Mouse (Mus musculus): ENCODE data around the gene Ube2f. TPM values are rescaled to one million over a fixed set of nuclear protein-coding genes. Genes with fewer than 3 reads are reported as not detected.

The Ube2f gene
- total RNA-seq, 2 experiments from 2014 or later: 56.3 to 57.2 TPM

DNA sequence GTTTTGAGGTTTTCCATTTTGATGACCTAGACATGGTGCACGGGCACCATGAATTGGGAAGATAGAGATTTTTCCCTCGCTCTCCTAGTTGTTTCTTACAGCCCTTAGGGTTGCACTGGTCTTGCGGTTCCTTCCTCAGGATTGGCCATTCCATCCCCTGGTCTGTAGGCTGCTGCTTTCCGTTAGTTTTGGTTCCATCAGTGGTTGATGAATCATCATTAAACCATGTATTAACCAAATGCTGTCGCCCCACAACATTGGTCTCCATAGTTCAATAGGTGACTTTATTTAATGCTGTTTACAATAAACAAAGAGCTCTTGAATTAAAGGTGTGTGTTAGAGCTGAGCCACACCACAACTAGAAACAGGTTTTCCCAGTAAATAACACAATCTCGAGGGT, 12.4 kb upstream of the Ube2f start:
- no peak for DNase-seq

DNA sequence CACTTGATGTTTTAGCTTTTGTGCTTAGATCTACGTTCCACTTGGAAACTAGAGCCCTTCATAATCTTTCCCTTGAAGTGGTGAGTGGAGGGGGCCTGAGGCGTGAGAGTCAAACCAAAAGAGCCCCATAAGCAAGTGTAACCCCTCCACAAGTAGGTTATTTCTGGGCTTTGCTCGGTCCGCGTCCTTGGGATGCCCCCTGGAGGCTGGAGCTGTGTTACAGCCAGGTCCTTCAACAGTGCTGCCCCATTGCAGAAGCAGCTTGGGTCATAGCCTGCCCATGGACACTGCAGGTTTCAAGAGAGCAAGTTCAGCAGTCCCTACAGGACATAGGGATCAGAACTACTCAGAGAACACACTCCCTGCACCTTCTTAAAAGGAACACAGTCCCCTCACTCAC, 11.0 kb upstream of the Ube2f start:
- DNase-seq: peak; percentile 67

DNA sequence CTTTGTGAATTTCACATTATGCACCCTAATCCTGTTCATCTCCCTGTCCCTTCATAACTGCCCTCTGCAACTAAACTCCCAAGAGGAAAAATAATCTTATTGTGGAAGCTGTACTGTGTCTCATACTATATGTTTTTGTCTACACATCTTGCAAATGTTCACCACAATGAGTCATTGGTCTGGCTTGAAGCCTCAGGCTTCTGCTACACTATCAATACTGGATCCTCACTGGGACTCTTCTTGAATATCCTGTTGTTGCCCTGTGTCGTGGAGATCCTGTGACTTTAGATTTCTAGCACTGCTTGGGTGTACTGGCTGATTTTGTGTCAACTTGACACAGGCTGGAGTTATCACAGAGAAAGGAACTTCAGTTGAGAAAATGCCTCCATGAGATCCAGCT, 10.3 kb upstream of the Ube2f start:
- DNase-seq: no peak

DNA sequence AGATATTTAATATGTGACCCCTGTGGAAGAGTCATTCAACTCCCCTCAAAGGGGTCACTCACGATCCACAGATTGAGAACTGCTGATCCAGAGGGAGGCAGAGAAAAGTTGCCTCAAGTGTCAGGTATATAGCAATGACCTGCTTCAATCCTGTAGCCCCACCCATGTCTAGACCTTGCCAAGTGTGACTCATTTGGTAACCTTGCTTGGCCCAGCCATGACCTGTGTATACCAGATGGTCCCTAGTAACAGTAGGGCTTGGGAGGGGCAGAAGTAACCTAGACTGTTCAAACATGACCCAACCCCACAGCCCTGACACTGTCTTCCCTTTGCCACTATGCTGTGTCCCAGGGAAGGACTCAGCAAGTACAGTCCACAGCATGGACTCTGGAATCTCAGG, 9.4 kb upstream of the Ube2f start:
- no peak for DNase-seq

DNA sequence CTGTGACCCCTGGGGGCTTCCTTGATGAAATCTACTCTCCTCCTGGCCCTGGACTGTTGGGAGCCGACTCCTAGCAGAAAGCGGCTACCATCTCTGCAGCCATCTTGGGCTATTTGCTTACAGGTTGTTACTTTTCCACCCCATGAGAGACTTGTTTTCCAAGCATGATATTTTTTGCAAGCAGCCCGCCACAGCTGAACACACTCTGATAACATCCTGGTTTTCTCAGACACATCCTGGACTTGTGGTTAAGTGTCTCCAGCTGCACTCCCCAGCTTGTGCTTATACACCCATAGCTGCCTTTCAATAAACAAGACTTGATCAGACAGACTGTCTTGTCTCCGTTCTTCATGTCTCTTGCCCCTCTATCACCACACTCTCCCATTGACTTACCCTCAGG, 8.9 kb upstream of the Ube2f start:
- no peak for DNase-seq

DNA sequence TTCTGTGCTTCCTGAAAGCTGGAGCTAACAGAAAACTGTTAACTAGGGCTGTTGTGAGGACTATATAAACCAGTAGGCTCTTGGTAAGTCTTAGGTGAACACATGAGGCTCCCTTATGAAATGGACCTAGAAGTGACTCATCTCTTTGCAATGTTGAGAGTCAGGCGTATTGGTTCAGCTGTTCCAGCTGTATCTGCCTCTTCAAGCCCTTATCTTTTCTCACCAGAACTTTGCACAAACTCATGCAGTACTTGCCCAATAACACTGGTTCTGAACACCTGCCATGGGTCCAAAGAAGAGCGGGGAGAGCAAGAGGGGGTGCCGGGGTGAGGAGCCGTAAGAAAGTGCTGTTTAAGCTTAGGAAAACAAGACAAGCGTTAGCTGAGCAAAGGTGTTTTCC, 1.9 kb upstream of the Ube2f start:
- no peak for DNase-seq

DNA sequence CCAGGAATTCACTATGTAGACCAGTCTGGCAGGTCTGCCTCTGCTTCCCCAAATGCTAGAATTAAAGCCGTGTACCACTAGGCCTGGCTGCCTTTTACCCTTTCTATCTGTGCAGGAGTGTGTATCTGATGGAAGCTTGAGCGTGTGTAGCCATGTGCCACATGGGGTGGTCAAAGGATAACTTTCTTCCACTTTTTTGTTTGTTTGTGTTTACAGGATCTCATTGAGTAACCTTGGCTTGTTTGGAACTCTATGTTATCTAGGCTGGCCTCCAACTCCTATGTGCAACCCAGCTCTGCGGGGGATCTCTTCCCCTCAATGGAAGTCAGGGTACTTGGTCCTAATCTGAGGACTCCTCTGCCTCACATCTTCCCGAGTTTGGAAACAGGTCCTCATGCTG, 1.1 kb upstream of the Ube2f start:
- no peak for DNase-seq

DNA sequence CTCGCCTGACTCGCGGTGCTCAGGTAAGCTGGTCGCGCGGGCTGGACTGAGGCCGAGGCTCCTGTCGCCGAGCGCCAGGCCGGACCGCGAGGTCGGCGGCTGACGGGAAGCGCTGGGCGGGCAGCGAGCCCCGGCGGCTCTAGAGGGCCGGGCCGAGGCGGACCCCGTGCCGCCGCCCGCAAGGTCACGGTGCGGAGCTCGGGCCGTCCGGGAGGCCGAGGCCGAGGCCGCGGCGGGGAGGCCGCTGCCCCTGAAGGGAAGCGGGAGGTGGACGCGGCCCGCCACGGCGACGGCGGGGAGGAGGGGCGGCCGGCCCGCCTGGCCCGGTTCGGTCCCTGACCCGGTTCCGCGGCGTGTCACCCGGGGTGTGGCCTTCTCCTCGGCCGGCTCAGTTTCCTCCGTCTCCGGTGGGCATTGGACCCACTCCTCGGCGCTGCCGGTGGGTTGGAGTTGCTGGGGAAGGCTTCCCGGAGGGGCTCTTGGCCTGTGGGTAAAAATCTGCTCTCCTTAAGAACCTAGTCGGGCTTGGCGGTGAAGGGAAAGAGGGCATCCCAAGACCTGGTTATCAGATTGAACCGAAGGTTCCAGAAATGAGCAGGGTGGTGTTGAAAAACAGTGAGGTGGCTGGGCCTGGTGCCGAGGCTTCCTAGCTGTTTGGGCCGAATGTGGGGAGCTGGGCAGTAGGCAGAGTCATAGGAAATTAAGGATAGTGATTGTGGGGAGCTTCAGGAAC, 477 bp downstream of the Ube2f start:
- DNase-seq: peak; percentile 50

DNA sequence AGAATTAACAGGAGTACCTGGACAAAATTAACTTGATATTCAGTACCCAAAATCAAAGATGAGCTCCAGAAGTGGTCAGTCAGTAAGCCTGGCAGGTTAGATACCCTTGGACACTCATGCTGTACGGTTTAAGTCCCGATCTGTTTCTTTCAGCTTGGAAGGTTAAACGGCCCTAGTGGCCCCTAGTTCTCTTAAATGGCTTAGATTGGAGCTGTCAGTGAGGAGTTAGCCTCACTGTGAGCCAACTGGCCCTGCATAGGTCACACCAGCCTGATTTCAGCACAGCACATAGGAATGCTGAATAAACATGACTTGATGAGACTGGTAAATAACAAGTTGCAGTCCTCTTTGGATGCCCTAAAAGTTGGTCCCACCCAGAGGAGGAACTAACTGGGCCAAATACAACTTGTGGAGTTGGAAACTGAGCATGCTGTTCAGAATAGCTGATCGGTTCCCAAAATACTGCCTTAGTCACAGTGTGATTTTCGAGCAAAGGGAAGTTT, 1.1 kb downstream of the Ube2f start:
- DNase-seq: no peak

DNA sequence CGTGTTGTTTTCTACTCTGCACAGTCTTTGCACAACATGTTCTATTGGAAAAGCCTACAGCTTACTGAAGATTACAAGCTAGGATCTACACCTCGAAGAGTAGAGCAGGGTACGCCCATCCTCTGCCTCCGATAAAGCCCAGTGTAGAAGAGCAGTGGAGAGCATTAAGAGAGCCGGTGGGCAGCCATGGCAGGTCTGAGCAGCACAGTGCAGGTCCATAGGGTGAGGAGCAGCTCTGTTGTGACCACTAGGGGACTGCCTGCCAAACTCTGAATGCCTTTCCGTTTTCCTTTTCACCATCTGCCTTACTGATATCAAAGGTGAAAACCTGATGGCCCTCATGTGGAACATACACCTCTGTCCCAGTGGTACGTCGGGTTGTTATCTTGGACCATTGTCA, 1.8 kb downstream of the Ube2f start:
- no peak for DNase-seq

DNA sequence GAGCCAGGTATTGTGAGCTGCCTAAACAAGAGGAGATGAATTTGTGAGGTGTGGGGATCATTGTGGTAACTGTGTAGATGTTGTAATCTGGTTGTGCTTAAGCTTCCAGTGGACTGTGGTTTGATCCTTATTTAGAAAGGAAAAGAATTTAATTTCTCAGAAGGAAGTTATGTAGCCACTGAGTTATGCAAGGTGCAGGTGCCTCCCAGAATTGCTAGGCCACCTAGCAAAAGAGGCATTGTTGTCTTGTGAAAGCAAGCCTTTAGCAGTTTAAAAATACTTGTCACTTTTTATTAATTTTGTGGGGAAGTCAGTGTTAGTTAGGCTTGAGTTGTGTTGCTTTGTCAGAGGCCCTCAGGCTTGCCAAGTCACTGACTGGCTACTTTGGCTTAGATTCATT, 7.8 kb downstream of the Ube2f start:
- no peak for DNase-seq

DNA sequence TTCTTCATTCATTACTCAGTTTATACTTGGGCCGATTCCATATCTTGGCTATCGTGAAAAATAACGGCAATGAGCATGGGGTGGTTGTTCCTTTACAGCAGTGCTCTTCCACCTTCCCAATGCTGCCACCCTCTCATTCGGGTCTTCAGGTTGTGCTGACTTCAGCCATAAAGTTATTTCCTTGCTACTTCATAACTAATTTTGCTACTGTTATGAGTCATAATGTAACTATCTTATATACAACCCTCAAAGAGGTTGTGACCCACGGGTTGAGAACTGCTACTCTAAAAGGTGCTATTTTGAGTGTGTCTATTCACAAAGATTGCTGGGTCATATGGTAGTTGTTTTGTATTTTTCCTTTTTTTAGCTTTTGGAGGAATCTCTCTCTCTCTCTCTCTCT, 9.7 kb downstream of the Ube2f start:
- no peak for DNase-seq

DNA sequence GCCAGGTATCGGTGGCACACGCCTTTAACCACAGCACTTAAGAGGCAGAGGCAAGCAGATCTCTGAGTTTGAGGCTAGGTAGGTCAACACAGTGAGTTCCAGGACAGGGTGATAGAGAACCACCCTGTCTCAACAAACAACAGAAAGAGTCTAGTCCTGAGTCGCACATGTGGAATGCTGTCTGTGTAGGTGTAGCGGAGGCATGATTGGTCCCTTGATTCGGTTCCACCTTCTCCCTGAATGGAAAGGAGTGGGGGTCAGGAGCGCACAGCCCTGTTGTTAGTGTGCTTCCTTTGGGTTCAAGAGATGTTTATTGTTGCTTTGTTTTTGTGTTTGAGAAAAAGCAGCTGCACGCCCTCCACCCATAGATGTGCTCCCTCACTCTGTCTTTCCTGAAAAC, 12.4 kb downstream of the Ube2f start:
- no peak for DNase-seq

DNA sequence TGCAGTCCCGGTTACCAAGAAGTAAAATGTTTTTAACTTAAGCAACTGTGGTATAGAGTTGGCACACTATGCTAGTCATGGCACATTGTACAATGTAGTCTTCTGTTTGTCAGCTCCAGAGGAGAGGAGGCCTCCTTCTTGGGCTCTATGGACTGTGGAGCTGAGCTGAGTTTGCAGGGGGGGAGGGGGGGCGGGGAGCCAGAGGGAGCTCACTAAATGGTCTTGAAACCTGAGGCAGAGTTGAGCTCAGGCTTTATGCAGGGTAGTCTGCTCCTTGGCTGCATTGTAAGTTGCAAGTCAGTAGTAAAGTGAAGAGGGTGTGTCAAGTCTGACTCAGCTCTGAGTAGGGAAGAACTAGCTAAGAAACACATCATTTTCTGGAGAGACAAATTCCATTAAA, 22.2 kb downstream of the Ube2f start:
- no peak for DNase-seq

DNA sequence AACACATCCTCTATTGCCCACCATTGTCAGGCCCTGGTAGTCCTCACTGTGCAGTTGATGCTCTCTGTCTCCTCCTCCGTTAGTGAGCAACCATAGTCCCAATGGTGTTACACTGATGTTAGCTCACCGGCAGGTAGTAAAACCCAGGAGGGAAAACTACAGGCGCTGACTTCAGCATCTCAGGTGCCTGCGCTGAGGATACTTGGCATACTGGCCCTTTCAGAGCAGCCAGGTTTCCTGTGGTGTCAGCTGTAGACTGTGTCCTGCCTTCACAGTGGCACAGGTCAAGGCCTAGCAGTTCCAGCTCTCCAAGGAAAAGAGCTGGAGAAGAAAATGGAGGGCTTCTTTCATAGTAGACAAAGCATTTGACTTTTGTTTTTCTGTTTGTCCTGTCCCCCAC, 26.5 kb downstream of the Ube2f start:
- DNase-seq: no peak

DNA sequence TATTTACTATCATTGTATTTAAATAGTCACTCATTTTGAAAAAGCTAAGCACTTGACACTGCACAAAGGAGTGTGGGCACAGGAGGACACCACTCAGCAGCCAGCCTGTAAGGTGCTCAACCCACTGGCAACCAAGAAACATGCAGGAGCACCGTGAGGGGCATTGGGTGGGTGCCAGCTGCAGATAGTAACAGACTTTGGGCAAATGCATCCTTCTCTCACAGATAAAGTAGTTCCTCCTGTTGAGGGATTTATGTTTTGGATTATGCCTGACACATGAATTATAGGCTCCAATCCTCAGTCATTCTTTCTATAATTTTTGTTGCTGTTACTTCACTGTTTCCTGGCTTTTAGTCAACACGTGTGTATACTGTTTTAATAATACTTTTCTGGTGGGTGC, 27.4 kb downstream of the Ube2f start:
- no peak for DNase-seq

DNA sequence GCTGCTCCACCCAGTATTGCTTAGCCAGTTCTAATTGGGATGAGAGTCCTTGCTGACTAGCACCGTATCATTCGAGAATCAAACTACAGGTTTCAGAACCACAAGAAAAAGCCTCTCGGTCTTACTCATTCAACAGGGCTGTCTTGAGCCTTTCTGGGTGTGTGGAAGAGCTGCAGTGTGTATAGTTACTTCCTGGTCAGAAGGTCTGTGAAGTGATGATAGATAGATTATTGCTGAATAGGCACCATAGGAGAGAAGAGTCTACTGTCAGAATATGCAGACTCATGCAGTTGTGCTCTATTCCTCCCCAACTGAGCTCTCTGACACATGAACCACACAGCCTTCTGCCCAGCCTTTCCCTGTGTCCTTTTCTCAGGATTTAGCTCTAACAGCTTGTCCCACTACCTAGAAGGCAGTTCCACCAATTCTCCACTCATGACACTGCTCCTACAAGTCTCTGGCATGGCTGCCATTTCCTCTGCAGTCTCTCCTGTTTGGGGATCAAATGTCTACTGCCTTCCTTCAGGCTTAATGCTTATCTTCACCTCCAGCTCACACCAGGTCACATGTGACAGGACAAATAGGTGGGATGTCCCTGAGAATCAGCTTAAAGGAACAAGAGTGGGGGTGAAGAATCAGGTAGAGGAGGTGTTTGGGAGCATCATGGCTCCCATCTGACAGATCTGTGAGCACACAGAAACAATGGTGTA, 28.5 kb downstream of the Ube2f start:
- DNase-seq: no peak

DNA sequence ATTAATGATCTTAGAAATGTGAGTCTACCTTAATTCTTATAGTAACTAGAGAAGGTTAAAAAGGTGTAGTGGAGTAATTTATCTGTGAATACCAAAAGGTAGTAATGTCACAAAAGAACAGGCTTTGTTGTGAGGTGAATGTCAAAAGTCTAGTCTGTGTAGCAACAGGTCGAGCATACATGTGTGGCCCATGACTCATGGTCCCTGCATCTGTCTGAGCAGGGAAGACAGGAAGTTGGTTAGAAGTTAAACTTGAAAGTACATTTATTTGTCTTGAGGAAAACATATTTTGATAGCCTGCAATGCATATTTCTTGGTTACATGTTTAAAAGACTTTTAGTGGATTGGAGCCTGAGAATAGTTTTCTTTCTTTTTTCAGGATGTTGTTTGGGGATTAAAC, 29.0 kb downstream of the Ube2f start:
- DNase-seq: no peak

DNA sequence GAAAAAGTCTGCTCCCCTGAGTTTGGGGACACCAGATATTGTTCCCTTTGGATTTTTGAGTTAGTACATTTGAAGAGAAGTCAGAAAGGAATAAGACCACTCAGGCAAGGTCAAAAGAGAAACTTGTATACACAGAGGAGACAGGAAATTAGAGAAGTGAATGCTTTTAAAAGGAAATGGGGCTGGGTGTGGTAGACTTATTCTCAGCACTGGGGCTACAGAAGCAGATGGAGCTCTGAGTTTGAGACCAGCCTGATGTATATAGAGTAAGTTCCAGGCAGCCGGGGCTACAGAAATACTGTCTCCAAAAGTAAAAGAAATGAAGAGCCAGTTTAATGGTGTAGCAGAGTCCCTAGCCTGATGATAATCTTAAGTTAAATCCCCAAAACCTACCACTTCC, 32.5 kb downstream of the Ube2f start:
- no peak for DNase-seq

DNA sequence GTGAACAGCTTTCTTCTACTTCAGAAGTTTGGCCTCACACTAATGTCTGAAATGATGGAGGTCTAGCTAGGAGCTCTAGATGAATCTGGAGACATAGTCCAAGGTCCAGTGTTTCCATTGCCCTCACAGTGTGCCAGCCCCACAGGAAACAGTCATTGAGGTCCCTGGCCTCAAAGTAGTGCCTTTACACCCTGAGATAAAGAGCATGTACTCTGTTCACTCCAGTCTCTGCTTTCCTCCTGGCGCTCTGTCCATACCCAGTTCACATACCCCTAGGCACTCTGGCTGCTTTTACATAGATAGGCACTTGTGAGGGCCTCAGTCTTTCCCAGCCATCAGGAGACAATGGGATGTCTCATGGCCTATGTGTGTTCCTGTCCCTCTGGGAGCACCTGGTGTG, 39.3 kb downstream of the Ube2f start:
- DNase-seq: no peak

DNA sequence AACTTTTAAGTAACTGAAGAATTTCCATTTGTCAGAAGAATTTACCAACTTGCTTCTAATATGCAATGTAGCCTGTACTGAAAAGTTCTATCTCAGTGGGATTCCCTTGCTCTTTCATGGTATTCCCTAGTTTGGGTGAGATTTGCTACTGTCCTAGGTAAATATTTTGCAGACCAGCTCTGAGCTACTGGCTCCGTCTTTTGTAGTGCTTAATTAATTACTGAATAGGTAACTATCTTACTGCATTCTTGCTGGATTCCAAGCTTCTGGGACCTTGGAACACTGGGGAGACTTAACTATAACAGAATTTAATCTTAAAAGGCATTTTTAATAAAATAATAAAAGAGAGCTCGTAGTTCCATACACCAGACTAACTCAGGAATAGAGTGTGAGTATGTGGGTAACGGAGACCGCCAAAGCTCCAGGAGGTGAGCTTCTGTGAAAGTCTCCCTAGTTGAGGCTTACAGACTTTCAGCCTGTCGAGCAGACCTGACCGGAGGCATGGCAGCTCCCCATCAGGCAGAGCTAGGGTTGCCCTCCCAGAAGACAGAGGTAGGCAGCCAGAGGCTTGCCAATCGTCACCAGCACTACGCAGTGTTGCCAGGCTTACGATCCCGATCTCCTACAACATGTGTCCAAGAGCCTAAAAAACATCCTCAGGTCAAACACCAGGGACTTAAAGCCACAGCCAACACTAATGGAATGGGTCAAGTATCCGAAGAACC, 42.2 kb downstream of the Ube2f start:
- DNase-seq: no peak

DNA sequence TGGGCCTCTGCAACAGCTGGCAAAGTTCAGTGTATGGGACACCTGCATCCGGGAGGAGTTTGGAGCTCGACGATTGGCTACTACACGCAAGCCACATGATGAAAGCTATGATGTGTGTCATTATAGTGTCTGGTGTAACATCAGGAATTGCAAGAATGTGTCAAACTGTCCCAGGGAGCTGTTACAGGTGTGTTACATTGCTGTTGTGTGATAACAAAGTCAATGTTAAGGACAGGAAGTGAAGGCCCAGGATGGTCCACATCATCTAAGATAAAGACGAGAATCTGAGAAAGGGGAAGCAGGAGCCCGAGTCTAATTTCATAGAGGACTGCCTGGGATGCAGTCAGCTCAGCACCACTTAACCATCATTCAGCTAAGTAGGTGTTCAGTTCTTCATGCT, 45.4 kb downstream of the Ube2f start:
- no peak for DNase-seq
